Mouse (Mus musculus) spleen, adult 12 weeks (tissue): ENCODE measurements around the gene Tlx3.

Experiments used
- DNase-seq: peaks from one replicate; pipeline ENCODE4 v3.0.0; 2022; ENCODE audit warnings: low spot score

The Tlx3 gene

DNA sequence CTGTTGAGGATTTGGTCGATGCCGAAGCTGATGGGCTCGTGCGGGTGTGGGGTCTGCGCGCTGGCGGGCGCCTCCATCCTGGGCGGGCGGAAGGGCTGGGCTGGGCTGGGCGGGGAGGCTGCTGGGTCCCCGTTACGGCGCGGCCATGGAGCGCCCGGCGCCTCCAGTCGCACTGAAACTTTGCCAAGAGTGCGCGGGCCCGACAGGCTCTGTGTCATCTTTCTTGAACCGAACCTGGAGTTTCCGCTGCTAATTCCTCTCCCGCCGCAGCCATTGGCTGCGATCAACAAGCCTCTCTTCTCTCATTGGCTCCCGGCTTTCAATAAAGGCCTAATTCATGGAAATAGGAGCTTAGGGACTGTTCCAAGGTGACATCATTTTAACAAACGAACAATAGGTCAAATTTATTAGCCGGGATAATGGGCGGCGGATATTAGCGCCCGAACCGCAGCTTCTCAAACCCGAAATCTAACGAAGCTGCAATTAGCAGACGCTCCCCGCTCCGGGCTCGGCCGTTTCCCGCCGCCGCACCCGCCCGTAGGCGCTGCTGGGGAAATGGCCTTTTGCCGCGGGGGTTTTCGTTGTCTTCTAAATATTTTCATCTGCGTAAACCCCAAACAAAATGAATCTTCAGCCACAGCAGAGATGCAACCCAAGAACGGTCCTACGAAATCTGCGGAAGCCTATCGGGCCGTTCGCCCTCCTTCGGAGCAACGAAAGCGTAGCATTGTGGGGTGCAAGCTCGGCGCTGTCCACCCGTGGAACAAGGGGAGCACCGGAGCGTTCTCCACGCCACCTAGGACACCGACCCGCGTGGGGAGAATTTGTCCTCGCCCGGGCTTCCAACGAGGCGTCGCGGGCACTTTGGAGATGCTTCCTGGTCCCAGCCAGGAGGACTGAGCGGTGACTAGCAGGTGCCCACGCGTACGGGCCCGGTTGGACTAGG lies at the start of gene Tlx3:
Gene Tlx3 (minus strand): TSS at position 207 of the 946 bp plus-strand sequence.
- DNase-seq: no peak

DNA sequence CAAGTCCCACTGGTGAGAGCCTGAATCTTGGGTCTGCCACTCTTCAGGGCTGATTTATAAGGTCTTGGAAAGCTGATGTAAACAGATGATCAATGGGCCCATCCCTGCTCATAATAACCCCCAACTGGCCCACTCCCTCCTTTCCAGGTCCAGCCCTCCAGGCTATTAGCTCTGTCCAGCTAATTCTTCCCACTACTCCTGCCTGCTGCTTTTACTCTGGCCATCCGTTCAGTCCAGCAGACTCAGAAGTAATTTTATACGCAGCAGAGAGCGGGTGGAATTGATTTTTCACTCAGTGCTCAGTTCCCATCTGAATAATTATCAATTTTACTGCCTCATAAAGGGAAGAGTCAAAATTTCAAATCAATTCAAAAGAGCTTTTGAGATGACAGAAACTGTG lies 36.9 kb upstream of the Tlx3 start:
- DNase-seq: no peak

DNA sequence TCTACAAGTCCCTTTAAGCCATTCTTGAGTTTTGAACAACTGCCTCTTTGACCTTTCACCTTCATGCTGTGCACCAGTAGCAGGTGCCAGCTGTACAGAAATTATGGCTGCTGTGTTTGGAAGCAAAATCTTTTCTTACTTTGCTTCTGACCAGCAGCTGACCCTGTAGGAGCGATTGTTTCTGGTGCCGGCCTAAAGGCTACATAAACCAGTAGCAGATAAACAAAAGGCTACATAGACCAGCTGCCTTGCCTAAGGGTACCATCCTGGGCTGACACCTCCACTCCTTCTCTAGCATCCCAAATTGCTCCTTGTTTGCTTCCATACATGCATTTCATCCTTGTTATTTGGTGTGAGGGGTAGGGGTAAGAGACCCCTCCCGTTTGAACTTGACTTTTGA lies 30.7 kb upstream of the Tlx3 start:
- no peak for DNase-seq

DNA sequence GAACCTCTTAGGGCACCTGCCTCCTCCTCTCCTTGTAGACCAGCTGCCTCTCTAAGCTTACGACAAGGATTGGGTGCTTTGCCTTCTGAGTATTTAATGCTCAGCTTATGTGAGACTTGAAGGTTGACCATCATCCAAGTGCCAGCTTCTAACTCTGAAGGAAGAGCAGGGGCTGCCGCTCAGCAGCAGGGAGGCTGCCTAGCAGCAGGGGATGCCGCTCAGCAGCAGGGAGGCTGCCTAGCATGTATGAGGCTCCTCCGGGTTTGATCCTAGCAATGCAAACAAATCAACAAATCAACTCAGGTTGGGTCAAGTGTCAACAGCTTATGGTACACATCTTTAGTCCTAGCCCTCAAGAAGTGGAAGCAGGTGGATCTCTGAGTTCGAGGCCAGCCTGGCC lies 28.7 kb upstream of the Tlx3 start:
- DNase-seq: no peak

DNA sequence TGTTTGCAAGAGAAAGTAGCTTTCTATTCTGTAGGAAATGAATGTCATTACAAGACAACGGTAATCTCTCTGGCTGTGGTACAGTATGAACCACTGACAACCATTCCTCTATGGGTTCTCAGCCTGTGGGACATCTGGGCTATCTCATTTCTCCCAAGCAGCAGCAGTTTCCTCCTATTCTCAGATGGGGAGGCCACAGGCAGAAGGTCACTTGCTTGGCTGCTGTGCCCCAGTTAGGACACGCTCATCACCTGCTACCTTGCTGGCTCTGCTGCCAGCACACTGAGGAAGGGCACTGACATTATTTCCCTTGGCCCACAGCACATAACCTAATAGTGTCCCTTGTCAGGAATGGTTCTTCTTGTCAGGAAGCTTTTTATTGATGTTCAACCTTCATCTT lies 24.8 kb upstream of the Tlx3 start:
- no peak for DNase-seq

DNA sequence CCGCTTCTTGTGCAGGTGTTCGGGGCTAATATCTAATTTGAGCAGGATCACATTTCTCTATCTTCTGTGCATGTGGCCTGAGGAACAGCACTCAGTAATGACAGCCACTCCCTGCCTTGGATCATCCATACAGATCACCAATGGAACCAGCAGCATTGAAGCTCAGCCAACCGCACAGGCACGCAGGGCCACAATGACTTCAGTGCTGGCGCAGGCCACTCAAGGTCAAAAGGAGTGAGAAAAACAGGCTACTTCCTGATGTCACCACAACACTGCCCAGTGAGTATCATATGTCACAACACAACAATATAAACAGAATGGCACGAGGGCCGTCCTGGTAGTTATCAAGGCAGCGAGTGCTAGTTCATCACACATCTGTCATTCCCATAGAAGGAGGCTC lies 23.1 kb upstream of the Tlx3 start:
- DNase-seq: no peak

DNA sequence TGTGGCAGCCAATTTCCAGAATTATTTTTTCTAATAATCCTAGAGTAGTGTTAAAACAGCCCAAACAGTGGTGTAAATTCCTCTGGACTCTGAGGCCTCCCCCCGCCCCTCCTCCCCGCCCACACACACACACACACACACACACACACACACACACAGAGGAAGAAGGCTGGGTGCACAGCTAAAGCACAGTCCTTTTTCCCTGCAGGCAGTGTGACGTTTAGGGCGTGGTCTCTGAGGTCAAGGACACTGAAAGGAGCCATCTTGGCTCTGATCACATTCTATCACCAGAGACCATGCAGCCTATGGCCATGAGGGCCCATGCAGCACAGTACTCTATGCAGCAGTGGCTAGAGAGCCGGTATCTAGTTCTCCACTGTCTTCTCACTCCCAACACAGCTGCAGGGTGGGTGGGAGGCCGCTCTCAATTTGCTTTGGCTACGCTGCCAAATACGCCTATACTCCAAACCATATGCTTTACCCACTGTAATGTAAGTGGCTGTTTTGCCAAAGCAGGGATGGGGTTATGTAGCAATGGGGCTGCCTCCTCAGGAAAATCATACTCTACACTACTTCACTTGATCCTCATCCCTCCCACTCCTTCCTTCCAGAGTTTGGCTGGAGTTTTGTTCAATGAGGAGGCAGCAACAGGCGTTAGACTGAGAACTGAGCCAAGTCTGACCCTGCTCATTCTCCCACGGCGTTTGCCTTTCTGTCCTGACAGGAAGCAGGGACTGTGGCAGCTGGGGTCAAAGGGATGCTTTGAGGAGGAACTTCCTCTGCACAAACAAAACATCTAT lies 18.4 kb upstream of the Tlx3 start:
- no peak for DNase-seq

DNA sequence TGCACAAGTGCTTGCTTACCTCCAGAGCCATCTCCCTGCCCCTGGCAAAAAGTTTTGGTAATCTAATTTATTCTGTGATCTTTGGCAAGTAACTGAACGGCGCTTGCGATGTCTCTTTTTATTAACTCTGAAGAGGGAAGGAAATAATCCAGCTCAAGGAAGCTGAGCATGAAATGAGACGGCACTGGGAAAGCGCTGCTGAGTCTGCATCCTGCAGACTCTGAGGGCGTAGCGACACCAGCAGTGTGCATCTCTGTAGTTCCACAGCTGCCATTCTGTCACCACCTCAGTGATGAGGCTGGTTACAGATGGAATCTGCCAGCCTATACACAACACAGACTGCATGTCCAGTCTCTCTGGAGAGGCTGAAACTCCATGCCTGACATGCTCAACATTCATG lies 17.4 kb upstream of the Tlx3 start:
- DNase-seq: no peak

DNA sequence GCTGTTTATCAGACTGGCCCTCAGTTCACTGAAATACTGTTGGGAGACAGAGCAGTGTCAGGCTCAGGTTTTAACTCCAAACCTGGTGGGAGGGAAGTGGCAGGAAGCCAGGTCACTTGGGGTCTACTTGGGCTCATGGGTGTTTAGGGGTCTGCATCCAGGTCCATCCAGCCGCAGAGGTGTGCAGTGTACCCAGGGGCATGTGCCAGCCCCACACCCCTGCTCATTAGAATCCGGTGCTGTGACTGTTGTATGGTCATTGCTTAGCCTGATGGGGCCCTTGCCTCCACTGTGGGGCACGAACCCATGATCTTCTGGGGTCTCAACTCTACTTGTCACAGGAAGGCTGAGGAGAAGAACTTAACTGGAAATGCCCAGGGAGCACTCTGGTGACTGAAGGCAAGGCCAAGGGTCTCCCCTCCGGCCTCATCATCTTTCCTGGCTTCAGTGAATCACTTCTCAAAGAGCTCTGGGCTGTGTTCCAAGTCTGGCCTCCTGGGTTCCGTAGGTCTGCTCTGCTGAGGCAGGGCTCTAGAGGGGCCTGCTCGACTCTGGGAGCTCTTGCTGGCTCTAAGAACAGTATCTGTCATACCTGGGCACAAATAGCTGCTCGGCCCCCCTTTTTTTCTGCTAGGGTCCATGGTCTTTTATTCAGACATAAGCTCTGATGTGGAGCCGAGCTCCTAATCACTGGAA lies 14.1 kb upstream of the Tlx3 start:
- no peak for DNase-seq

DNA sequence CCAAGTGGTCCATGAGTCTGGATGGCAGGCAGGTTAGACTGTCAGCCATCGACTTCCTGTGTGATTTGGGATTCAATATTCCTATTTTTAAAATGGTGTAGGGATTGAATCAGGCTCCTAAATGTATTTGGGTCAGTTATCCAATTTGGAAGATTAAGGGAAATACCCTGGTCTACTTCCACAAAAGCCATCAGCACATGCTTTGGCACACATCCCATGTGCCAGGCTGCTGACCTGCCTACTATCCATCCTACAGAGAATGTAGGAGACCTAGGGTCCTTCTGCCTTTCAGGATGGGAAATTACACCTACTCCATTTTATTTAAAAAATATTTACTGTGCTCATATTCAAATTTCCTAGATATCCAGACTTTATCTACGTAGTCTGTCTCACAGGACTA lies 4.0 kb upstream of the Tlx3 start:
- DNase-seq: no peak

DNA sequence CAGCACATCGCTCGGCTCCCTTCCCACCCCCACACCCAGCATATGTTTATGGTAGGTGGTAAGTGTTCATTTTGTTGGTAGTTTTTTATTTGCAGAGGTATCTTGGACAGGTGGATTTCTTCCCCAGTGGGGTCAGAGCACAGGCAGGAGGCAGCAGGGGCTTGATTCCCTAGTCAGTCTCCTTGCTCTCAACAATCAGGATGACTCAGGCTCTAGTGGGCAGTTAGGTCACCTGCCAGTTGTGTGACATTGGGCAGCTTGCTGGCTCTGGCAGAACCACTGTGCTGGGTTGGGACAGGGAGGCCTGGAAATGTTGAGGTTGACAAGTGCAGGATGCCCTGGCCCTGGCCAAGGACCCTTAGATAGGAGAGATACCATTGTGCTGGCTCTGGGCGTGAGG lies 1.6 kb upstream of the Tlx3 start:
- no peak for DNase-seq

DNA sequence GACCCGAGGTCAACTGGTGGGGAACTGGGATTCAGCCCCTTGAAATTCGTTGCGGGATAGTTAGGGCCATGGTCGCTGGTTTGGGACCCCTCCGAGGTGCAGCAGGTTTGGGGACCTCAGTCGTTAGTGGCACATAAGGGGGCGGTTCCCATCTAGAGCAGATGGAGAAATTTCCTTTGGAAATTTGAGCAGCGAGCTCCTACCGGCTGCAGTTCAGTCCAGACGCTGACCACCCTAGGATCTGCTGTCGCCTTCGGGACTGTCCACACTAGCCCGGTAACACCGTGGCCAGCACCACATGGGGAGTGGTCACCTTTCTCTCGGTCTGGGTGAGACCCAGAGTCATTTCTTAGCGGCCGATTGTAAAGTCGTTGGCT lies 928 bp upstream of the Tlx3 start:
- no peak for DNase-seq

DNA sequence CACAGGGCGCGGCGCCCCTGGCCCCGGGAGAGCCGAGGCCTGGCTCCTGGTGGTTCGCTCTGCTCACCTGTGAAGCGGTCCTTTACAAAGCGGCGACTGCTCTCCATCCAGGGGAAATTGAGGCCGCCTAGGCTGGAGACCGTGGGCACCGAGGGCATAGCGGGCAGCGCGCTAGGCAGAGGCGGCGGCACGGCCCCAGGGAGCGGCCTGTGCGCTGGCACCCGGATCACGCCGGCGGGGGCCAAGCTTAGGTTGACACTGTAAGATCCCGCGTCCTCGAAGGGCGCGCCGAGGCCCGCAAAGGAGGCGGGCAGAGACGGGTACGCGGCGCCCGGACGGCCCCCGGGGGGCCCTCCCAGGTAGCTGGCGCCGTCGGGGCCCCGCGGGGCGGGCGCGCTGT lies 417 bp downstream of the Tlx3 start:
- no peak for DNase-seq

DNA sequence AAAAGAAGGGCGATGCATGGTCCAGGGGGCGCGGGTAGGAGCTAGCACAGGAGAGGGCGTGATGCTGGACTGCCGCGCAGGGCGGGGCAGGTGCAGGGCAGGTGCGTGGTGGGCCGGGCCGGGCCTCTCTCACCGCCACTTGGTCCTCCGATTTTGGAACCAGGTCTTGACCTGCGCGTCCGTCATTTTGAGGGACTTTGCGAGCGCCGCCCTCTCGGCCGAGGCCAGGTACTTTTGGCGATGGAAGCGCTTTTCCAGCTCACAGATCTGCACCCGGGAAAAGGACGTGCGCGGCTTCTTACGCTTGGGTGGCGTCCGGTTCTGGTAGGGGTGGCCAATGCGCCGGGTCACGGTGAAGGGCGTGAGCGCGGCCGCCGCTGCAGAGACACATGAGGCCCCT lies 1.1 kb downstream of the Tlx3 start:
- no peak for DNase-seq

DNA sequence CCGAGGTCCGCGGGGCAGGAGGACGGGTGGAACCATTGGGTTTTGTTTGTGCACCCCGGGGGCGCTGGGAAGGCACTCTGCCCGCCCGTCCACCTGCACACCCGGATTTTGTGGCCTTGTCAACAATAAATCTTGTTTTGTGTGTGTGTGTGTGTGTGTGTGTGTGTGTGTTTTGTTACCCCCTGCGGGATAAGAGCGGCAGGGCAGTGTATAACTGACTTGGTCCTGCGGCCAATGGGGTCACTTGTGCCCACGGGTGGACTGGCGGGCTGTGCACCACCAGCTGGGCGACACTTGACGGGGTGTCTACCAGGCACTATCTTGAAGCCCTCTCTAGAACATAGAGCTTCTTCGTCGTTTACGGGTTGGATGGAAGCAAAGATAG lies 1.8 kb downstream of the Tlx3 start:
- DNase-seq: no peak

DNA sequence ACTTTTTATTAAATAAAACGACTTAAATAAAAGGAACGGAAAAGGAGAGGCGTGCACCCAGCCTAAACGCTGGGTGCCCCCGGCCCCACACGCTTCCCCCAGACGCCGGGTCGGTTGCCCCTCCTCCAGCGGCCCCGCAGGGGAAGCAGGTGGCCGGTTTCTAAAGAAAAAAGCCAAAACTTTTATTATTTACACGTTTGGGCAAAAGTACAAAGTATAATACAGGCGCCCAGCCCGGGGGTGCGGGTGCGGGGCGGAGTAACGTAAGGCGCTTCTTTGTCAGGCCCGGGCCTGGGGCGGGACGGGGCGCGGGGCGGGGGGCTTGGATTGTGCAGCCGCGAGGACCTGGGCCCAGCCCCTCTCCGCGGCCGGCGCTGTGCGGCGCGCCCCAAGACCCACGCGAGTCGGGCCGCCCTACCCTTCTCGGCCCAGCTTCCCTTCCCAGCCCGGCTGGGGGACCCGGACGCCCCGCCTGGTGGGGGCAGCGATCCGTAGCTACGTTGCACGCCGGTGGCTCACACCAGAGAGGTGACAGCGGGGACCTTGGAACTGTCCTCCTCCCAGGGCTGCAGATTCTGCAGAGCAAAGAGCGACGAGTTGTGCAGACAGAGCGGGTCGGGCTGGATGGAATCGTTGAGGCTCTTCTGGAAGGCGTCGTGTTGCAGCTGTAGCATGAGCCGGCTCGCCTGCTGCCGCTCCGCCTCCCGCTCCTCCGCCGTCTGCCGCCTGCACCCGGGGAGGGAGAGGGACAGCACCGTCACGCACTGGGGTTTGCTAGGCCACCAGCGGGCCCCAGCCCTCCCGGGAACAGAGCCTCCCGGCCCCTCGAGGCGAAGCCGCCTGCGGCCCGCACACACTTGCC lies 2.4 kb downstream of the Tlx3 start:
- no peak for DNase-seq

DNA sequence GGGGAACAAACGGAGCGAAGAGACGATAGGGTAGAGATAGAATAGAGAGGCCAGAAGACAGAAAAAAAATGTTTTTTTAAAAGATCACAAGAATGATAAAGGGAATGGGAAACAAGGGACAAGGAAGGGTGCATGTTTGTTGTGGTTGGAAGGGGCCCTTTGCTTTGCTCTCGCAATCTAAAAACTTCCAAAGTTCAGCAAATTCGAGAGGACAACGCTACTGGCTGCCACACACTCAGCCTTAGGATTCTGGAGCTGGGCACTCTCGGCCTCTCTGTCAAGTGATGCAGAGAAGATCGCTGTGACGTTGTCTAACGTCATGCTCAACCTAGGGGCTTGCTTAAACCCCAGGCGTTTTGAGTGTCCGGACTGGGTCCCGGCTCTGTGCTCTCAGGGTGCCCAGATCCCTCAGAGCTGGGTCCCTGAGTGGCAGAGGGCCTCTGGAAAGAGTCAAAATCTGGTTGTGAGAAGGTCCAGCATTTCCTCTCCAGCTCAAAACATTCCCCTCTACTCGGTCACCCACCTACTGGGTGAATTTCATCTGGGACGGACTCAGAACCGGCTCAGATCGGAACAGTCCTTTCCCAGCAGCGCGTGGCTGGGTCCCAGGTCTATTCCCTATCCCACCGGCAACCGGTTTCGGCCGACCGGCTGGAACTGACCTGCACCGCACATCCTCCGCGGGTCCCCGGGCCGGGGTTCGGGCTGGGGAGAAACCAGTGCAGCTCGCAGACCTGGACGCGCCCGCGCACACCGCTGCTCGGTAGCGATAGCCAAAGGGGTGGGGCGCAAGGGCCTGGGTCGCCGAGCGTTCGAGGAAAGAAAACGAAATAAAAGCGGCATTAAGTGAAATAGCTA lies 3.3 kb downstream of the Tlx3 start:
- no peak for DNase-seq

DNA sequence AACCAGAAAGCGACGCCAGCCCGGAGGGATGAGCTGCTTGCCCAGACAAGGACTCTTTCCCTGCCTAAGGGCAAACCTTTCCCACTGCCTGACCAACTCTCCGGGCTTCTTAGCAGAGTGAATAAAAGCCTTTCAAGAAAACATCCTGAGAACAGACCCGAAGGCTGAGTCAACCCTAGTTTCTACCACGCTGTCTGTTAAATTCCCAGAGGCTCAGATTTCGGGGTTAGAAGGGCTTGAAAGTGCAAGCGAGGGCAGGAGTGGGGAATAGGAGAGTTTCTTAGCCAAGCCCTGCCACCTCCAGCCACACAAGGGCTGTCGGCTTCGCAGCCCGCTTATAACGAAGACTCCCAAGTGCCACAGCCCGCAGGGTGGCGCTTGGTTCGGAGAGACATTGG lies 4.3 kb downstream of the Tlx3 start:
- no peak for DNase-seq

DNA sequence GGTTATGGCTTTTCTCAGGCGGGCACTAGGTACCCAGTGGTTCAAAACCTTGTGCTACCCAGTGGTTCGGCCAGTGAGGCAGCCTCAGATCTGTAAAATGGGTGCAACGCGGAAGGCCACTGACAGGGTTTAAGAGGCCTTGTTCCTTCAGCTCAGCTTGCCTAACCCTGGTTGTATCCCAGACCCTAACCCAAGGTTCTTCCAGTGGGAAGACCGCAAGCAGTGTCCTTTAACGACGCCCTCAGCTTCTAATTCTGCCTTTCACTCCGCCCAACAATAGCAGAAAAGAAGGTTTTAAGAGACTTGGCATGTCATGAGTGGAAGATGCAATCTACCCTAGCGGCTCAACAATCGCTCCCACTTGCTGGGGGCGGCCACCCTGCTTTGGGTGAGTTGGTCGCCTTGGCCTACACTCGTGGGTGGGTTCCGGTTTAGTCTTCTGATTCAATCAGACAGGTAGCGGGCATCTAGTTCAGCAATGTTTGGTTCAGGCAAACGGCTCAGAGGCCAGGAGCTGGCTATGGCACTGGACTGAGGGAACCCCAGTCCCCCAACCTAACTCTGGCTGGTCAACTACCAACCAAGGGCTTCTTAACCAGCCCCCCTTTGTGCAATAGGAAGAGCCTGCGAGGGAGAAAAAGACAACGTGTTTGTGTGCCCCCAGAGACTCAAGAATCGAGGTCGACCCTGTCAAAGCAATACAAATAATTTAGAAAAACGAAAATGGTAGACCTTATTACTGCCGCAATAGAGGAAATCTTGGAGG lies 4.9 kb downstream of the Tlx3 start:
- DNase-seq: no peak

DNA sequence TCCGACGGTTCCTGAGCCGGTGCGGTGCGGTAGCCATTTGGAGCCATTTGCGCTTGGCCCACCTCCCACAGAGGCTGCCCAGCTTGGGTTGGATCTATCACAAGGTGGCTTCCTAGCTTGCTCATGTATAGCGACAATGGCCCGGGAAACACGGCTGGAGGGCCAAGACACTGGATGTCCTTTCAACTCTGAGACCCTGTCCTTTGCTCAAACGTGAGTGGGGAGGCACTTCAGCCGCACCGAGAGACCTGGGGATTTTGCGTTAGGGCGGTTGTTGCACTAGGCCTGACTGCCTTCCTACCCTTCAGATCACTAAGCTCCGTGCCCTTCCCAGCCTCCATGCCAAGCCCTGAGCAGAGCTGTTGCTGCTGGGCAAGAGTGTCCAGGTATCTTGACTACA lies 5.7 kb downstream of the Tlx3 start:
- DNase-seq: no peak
